Mouse (Mus musculus): ENCODE results near the gene Naaladl2. TPM values are rescaled to one million over a fixed set of nuclear protein-coding genes. Genes with fewer than 3 reads are reported as not detected.
"Not testable (repeated sequence)": the region's sequence is repeated elsewhere in the genome, so short reads cannot be mapped to it uniquely, and the experiment has no call there.

Naaladl2 gene
- polyA plus RNA-seq (2012; rRNA removed) = 0.06 and 0.07 TPM in 2 replicates

DNA sequence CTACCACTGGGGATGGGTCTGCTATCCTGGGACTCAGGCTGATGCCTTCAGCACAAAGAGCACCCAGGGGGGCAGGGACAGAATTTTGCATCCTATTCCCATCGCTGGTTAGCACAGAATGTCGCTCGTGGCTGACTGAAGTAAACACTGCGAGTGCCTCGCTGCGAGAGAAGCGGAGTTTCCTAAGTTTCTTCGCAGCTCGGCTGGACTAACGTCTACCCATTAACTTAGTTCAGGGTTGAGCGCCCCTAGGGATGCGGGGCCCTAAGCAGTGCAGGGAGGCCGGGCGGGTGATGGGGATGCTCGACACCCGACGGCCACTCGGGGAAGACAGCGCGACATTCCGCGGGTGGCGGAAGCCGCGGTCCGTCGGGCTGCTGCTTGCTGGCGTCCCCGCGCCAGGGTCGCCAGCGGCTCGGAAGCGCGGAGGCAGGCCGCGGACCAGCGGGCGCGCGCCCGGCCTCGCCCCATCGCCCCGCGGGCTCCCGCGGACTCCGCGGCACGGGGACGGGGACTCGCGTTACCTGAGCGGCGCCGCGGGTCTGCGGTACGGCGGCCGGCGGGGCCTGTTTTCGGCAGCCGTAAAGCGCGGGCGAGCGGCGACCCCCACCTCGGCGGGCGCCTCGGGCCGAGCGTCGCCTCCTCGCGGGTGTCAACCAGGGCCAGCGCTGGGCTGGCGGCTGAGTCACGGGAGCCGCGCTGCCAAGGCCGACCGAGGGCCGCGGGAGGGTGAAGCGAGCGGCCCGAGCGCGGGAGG is at the start of gene Naaladl2:
Naaladl2 (minus strand) TSS at position 707 of the 757 bp plus-strand sequence.
- DNase-seq (ENCODE audit: low read depth, low spot score) = no peak
- WGBS = 2% methylated on average over 93 of the region's 93 CpGs

GRCm38 (mm10) chr3:25151721-25152120 is 7.7 kb upstream of the Naaladl2 start:
- WGBS = 86% methylated on average over 13 of the region's 13 CpGs
- DNase-seq (ENCODE audit: low read depth, low spot score) = no peak

DNA sequence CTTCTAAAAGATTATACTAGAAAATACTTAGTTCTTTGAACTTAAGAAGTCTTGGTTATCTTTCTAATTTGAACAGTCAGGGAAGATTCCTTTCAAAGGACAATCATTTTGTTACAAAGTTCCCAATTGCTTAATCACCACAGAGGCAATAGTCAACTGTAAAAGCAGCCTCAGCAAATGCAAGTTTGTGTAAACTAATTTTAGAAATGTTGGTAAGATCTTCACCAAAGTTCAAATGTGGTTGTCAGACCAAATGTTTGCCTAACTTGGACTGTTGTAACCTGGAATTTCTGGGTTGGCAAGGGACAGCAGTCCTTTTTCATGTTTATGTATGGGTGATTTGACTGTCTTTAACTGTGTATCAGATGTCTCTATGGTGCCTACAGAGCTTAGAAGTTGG is 3.2 kb upstream of the Naaladl2 start:
- no peak for DNase-seq (ENCODE audit: low read depth, low spot score)

DNA sequence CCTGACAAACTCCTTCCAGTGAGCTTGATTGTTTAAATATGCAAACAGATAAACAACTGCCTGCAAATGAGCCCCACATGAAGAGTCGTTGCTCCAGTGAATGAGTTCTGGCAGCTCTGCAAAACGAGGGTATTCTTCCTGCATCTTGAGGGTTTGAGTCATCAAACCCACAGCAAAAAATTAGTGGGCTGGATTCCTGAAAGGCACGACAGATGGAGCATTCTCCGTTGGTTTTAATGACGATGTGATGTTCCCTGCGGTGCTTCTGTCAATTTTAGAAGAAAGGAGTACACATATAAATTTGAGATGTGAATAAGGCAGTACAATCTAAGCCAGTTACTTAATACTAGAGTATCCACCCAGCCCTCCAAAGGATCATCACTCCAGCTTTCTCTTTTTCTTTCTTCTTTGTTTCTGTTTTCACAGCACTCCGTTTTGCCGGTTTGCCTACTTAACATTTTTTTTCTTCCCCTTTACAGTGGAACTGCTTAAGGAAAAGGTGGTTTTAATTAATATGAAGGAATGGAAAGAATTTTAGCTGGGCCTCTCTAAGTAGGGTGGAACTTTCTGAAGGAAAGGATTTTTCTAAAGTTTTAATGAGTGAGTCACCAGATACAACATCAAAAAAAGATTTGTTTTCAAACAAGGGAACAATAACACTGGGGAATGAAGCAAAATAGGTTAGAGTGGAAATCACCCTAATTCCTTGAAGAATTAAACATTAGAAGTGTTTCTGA is 1.1 kb upstream of the Naaladl2 start:
- WGBS = 34% methylated on average over 8 of the region's 8 CpGs
- DNase-seq (ENCODE audit: low read depth, low spot score) = no peak

GRCm38 (mm10) chr3:25143111-25143510 is 950 bp downstream of the Naaladl2 start:
- 59% methylated on average over 6 of the region's 6 CpGs for WGBS

GRCm38 (mm10) chr3:25131848-25132247 is 12.2 kb downstream of the Naaladl2 start:
- no peak for DNase-seq (ENCODE audit: low read depth, low spot score)
- WGBS = 23% methylated on average over 3 of the region's 3 CpGs

More at GRCm38 (mm10) chr3:25143111-25143510, 950 bp downstream of the Naaladl2 start:
- DNase-seq (ENCODE audit: low read depth, low spot score) = no peak

DNA sequence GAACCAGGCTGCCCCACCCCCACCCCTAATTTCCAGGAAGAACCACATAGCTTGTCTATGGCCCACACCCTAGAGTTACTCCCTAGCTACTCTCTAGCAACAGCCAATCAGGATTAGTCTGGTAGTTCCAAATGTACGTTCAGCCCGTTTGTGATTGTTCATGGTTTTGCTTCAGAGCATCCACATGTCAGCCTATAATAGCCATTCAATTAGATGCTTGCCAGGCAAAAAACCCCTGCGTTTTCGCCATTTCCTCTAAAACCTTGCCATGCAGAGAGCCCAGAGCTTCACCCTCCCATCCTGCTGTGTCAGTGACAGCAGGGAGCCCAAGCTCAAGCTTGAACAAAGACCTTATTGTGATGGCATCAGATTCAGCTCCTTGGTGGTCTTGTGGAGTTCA is 16.2 kb downstream of the Naaladl2 start:
- no peak for DNase-seq (ENCODE audit: low read depth, low spot score)
- WGBS = 55% methylated on average over 4 of the region's 4 CpGs

DNA sequence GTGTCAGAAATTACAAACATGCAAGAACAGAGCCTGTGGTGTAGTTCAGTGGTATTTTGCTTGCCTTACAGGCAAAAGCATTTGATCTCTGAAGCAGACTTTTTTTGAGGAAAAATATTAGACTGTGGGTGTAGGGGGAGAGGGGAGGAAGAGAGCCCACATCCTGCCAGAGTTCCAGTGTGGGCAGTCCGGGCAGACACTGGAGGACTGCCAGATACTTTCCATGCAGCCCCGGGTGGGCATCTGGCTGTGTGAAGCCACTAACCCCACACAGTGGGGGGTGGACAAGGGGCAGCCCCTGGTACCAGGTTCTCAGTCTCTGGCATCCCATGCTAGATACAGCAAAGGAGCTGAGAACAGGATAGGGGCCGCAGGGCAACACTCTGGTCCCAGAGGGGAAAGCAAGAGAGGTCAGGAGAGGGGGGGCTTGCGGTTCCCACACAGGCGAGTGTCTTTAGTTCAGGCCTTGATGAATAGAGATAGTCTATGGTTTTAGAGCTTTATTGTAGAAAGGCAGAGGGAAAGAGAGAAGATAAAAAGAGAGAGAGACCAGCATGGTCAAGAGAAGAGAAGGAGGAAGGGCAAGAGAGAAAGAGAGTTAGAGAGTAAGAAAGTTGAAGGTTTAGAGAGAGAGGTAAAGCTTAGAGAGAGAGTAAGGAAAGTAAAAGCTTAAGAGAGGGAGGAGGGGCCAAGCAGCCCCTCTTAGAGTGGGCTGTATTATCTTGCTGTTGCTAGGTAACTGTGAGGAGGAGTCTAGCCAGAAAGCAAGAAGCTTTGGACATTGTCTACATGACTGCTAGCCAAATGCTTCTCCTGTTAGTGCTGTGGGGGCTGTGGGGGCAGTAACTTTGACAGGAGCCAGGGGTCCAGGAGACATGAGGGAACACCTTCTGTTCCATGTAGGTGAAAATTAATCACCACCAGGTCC is 18.9 kb downstream of the Naaladl2 start:
- 72% methylated on average over 5 of the region's 5 CpGs for WGBS
- no peak for DNase-seq (ENCODE audit: low read depth, low spot score)

- DNase-seq (ENCODE audit: low read depth, low spot score) = no peak
- 27% methylated on average over 4 of the region's 4 CpGs for WGBS
These were observed 31.0 kb downstream of the Naaladl2 start for GRCm38 (mm10) chr3:25113107-25113506.

DNA sequence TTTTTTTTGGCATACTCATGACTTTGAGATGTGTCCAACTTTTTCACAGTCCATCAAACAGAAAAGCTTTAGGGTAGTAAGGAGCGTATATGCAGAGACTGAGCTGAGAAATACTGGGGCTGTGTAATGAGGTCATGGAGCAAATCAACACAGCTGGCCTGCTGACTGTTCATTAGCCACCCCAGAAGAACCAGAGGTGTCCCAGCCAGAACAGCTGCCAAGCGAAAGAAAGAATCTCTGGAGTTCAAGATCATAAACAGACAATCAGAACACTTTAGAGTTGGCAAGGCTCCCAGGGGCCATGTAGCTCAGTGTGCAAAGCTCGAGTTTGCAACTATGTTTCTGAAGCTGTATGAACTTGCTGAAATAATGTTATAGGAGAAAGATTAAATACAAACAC is 35.1 kb downstream of the Naaladl2 start:
- 17% methylated on average over 3 of the region's 3 CpGs for WGBS
- peak; percentile 13 for DNase-seq (ENCODE audit: low read depth, low spot score)

- 71% methylated on average over 2 of the region's 2 CpGs for WGBS
- no peak for DNase-seq (ENCODE audit: low read depth, low spot score)
These were observed 51.1 kb downstream of the Naaladl2 start for GRCm38 (mm10) chr3:25092986-25093385.

- no peak for DNase-seq (ENCODE audit: low read depth, low spot score)
- 61% methylated on average over 1 of the region's 1 CpGs for WGBS
These were observed 68.3 kb downstream of the Naaladl2 start for GRCm38 (mm10) chr3:25075785-25076184.

DNA sequence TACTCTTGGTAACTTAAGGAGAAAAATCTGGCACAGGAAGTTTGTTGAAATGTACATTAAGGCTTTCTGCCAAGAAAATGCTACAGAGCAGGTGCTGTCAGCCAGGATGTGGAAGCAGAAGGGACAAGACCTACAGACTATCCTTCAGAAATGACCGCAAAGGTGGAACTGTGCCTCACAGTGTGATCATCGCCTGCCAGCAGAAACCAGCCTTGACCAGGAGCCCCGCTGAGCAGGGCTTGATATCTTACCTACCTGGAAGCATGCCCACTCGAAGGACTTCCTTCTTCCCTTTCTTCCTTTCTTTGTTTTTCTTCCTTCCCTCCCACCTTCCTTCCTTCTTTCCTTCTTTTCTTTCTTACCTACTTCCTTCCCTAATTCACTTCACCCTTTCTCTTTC is 69.8 kb downstream of the Naaladl2 start:
- no peak for DNase-seq (ENCODE audit: low read depth, low spot score)
- WGBS = 67% methylated on average over 4 of the region's 4 CpGs

DNA sequence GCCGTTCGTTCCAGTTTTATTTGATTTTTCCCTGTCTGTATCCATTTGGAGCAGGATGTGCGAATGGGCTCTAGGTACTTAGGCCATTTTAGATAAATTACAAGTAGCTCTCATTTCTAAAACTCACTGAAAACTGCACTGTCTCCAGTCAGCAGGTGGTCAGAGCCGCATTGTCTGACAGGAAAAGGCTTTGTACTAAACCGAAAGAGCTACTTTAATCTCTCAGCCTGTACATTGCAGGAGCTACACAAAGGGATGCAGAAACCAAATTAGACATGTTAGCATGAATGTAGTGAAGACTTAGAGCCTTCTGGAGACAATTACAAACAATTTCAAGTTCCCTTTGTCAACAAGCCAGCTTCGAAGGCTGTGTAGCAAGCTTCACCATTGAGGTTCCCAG is 70.2 kb downstream of the Naaladl2 start:
- DNase-seq (ENCODE audit: low read depth, low spot score) = no peak
- WGBS = 71% methylated on average over 6 of the region's 6 CpGs

GRCm38 (mm10) chr3:25063217-25063616 is 80.8 kb downstream of the Naaladl2 start:
- WGBS = 64% methylated on average over 4 of the region's 4 CpGs
- no peak for DNase-seq (ENCODE audit: low read depth, low spot score)

DNA sequence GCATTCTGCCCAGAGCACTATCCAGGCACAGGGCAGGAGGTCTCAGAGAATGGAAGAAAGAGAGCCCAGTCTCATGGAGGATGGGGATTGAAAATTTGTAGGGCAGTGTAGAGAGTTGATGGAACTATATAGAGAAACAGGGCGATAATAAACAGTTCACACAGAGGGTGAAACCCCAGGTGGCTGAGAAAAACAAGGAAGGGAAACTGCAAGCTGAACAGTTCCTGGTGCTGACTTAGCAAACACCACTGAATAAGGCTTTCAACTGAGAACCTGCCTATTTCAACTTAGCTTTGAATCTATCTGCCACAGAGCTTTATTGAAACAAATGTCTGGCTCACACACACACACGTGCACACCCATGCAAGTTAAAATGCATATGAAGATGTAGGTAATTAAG is 91.1 kb downstream of the Naaladl2 start:
- 26% methylated on average over 2 of the region's 2 CpGs for WGBS
- DNase-seq (ENCODE audit: low read depth, low spot score) = no peak

- WGBS = 77% methylated on average over 5 of the region's 5 CpGs
- no peak for DNase-seq (ENCODE audit: low read depth, low spot score)
These were observed 124.1 kb downstream of the Naaladl2 start for GRCm38 (mm10) chr3:25019972-25020371.

- DNase-seq (ENCODE audit: low read depth, low spot score) = no peak
- WGBS = 90% methylated on average over 1 of the region's 1 CpGs
These were observed 133.3 kb downstream of the Naaladl2 start for GRCm38 (mm10) chr3:25010751-25011150.

DNA sequence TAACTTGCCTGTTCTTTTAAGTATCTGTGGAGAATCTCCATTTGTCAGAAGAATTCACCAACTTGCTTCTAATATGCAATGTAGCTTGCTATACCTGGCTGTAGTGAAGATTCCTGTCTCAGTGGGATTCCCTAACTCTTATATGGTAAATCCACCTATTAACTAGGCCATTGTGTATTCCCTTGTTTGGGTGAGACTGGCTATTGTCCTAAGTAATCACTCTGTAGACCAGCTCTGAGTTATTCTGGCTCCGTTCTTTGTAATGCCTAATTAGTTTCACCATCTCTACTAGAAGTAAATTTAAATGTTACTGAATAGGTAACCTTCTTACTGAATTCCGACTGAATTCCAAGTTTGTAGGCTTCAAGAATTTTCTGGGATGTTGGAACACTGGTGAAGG is 137.3 kb downstream of the Naaladl2 start:
- DNase-seq (ENCODE audit: low read depth, low spot score) = not testable (repeated sequence)
- WGBS = 71% methylated on average over 2 of the region's 2 CpGs

- 60% methylated on average over 2 of the region's 2 CpGs for WGBS
These were observed 151.5 kb downstream of the Naaladl2 start for GRCm38 (mm10) chr3:24992577-24992976.

More at GRCm38 (mm10) chr3:24992577-24992976, 151.5 kb downstream of the Naaladl2 start:
- DNase-seq (ENCODE audit: low read depth, low spot score) = no peak
